Mouse (Mus musculus) 416B (cell line): ENCODE data around the gene Lrrn2.
A peak's percentile ranks its signal among the peaks of the same experiment; 100 is the strongest.

Experiments used
- DNase-seq: peaks from one replicate; pipeline ENCODE4 v3.0.0; 2011; ENCODE audit warnings: low read depth

The Lrrn2 gene

DNA sequence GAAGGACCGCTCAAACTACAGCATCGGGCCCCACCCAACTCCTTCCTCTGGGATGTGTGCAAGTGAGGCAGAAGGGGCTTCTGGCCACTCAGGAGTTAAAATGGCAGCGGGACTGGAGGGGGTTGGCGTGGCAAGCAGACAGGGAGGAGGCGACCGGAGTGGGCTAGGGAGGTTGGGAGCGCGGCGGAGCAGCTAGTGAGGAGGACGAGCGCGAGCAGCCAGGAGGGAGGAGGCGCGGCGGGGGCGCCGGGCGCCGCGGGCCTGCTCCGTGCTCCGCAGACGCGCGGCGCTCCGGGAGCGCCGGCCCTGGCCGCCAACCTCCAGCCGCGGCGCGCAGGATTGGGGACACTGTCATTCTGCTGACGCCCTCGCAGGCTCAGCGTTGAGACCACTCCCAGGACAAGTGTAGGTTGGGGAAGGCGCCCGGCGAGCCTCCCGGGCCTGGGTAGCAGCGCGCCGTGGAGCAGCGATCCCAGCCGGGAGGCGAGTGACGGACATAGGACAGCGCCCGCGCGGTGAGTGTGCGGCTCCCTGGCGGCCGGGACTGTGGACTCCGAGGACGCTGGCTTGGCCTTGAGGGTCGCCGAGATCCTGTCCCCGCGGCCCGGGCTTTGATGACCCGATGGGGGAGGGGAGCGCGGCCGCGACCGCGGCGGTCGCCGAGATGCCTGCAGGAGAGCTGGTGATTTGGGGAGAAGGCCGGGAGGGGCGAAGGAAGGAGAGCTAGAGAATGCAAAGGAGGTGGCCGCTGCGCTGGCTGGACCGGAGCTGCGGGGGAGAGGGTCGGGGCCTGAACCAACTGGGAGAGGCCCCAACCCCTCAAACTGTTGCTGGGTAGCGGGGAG is at the start of gene Lrrn2:
TSS of gene Lrrn2 (plus strand) at position 113 of the 845 bp plus-strand sequence.
- no peak for DNase-seq

DNA sequence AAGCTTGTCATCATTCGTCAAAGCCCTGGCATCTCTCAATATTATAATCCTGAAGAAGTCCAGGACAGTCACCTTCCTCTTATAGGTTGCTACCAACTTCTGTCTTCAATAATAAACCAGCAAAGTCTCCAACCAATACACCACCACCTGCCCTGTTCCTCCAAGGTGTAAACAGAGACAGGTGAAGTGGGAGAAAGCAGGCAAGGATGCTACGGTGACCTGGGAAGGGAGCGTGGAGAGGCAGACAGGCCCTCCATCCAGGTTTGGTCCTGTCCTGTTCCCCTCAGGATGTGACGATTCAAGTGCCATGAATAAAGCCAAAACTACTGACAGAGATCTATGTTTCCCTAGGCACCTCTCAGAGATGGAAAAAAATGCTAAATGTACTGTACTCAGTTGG is 48.1 kb upstream of the Lrrn2 start:
- DNase-seq = no peak

DNA sequence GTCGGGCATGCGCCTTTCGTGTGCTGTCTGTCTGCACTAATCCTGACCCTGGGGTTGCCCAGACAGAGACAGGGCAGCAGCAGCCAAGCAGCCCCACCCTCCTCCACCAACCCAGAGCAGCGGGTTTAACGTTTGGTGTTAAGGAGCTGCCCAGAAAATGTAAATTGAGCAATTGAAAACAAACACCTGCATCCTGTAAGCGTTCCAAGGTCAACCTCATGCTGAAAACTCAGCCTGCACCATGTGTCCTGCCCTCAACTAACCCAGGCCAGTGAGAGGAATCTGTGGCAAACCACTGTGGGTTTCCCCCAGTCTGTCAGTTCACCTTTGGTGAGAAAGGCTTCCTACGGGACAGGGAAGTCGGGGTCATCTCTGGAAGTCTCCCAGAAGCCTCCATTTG is 46.0 kb upstream of the Lrrn2 start:
- peak; percentile 84 for DNase-seq

DNA sequence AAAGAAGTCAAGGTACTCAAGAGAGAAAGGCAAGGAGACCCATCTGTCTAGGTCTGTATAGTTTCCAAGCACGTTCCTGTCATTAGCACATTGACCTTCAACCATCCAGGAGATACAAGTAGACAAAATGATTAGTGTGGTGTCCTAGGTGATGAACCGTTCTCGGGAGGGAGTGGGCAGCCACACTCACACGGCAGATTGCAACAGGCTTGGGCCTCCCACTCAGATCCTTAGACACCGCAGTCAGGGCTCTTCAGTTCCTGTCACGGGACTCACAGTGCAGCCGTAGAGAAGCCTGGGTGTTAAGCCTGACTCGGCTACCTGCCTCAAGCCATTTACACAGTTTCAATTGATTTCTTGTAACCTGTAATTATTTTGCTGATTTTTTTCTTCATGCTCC is 43.2 kb upstream of the Lrrn2 start:
- DNase-seq = no peak

GRCm38 (mm10) chr1:132837691-132838090 is 42.4 kb upstream of the Lrrn2 start:
- DNase-seq = no peak

- DNase-seq = peak; percentile 66
Observed at GRCm38 (mm10) chr1:132838371-132838770, 41.7 kb upstream of the Lrrn2 start.

DNA sequence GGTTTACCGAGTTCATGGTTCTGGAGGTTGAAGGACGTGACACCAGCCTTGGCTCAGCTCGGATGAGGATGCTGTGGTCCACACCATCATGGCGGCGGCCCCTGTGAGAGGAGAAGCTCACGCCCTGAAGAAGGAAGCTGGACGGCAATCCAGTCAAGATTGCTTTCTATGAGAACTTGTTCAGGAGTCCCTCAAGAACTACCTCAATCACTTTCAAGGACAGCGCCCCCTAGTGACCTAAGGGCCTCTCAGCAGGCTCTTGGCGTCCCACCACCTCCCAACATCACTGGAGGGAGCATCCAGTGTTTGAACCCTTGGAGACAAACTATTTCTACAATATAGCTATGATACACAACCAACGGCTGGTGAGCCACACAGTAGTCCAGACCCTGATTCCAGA is 36.5 kb upstream of the Lrrn2 start:
- DNase-seq = peak; percentile 8

DNA sequence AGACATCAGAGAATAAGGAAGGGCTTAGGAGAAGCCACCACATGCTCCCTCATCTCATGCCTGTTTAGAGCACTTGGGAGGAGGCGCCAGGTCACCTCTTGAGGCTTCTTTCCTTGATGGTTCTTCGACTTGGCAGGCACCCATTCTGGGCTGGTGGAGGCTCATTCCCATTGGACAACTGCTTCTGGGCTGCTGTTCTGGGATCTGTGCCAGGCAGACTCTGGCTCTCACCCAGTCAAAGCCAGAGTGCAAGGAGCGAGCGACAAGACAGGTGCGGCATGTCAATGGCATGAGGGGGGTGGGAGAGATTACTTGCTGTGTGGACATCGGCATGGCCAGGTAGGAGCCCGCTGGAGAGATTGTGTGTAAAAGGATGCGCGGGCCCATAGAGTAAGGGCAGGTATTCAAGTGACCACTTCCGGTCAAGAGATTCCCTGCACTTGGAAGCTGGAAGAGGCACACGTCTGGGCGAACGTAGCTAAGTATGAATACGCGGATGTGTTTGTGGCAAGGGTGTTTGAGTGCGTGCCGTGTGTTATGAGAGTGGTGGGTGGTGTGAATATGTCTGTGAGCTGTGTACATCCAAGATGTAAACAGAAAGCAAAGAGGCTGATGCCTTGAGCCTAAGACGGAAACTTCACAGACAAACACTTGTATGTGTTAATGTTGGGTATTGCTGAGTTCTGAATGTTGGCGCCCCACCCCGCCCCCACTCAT is 35.8 kb upstream of the Lrrn2 start:
- no peak for DNase-seq

GRCm38 (mm10) chr1:132845766-132846165 is 34.3 kb upstream of the Lrrn2 start:
- DNase-seq = no peak

DNA sequence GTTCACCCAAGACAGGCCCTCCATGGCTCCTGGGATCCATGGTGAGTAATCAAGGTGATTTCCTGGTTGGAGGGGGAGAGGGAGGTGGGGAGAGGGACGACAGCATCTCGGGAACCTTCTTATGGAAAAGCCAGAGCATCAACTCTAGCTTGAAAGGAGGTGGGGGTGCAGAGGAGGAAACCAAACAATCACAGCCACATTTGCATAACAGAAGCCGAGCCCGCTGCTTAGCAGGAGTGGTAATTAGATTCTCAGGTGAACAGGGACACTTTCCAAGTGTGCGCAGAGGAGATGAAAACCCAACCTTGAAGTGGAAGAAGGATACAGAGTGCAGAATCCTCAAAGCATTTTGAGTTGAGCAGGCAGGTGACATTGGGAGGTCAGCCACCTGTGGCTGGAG is 29.3 kb upstream of the Lrrn2 start:
- no peak for DNase-seq

GRCm38 (mm10) chr1:132851296-132851695 is 28.8 kb upstream of the Lrrn2 start:
- no peak for DNase-seq

DNA sequence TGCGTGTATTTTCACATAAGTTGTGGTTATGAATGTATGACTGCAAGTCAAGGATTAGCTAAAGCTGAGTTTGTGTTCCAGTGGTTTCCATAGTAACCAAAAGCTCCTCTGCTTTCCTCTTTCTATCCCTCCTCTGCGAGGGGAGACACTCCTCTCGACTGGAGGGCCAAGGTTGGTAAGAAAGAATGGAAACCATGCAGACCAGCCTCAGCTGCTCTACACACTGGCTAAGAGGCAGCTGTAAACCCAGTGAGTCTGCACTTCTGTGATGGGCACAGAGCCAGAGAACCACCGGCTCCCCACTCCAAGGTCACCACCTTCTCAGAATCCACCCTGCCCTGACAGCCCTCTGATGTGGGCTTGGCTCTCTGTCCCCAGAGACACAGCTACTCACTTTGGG is 28.3 kb upstream of the Lrrn2 start:
- DNase-seq = peak; percentile 41

DNA sequence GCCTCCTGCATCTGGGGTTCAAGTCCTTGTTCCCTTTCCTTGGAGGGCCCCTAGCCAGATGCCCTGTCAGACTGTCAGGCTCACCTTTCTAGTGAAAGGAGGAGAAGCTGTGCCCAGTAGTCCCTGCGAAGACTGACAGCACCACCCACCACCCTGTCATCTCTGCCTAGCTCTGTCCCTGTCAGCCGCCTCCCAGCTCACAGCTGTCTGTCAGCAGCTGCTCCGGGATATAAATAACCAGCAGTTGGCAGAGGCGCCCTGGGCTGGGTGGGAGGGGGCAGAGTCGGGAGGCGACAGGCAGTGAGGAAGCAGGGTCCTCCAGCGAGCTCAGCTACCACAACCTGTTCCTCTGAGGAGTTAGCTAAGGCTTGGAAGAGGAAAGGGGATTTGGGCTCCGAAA is 26.8 kb upstream of the Lrrn2 start:
- DNase-seq = no peak

GRCm38 (mm10) chr1:132858516-132859383 is 21.3 kb upstream of the Lrrn2 start:
- no peak for DNase-seq

GRCm38 (mm10) chr1:132864220-132864619 is 15.9 kb upstream of the Lrrn2 start:
- DNase-seq = no peak

- peak; percentile 85 for DNase-seq
Observed at GRCm38 (mm10) chr1:132865585-132865984, 14.5 kb upstream of the Lrrn2 start.

DNA sequence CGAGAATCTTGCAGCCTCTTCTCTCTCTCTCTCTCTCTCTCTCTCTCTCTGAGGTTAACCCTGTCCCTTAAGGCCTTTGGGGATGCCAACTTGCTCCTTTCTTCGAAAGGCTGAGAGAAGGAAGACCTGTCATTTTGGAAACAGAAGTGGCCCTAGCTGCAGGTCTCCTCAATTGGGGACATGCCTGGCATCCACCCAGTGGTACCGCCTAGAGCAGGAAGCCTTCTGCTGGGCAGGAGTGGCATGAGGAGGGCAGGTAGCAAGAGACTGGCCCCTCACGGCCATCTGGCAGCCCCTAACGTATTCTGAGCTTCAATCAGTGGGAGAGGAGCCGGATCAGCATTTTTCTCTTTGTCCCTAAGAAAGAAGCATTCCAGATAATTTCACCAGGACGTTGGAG is 9.7 kb upstream of the Lrrn2 start:
- DNase-seq = no peak

- no peak for DNase-seq
Observed at GRCm38 (mm10) chr1:132878951-132879610, 992 bp upstream of the Lrrn2 start.

DNA sequence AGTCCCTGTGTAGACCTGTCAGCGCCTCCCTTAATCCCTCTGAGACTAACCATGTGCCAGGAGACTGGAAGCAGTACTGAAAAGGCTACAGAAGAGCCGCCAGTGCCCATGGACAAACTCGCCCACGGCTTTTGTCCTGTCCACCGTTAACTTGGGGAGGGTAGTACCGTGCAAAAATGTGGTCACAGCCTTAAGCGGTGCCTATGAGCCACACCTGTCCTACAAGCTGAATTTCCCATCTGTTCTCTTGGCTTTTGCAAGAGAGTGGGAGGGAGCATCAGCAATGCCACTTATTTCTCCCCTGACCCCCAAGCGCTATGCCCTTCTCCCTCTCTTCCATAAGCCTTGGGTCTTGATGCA is 292 bp upstream of the Lrrn2 start:
- DNase-seq = no peak

DNA sequence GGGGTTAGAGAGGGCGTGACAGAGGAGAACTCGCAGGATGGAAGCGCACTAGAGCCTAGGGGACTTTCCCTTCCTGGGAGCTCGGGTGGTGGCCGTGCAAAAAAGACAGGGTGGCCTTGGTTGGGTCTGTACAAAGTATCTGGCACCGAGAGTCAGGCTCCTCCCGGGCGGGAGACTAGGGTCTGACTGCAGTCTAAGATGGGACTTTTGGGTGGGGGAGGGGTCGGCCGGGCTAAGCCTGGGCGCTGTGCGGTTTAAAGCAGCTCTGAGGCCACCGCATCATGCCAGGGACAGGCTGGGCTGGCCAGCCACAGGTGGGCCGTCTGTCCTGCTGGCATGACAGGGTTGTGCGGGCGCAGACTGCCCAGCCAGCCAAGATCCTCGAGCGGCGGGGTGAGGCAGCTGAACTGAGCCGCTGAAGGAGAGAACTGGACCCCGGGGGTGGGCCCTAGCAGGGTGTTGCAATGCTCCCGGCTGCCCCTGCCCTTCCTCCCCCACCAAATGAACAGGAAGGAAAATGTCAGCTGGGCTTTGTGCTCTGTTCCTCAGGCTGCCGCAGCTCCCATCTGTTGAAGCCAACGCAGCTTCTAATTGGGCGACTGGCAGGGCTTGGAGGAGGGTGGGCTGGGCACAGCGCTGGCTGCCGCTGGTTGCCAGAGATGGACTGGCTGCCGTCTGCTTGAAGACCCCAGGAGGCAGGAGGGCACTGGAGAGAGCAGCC is 1.1 kb downstream of the Lrrn2 start:
- DNase-seq = no peak

GRCm38 (mm10) chr1:132881836-132882235 is 1.8 kb downstream of the Lrrn2 start:
- DNase-seq = no peak
